8 mouse cellular contexts compared by ENCODE assay signal in the genomic region with DNA sequence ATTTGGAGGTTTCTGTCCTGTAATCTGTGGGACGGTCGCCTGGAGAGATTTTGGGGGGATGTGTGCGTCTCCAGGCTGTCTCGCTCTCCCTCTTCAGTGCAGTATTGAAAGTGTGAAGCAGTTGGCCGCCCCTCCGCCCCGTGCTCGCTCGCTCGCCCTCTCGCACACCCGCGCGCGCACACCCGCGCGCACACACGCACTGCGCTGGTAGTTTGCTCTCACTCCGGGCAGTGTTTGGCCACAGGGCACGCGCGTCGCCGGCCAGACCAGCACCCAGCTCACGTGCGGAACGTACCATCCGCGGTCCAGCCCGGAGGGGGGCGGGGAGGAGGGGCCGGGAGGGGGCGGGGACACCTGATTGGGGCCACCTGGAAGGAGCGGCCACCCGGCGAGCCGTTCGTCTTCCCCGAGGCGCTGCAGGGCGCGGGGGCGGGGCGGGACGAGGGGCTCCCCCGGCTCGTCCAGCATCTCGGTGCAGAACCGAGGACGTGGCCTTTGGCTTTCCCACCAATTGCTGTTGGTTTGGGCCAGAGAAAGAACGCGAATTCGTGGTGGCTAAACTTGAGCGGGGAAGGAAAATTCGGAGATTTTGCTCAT. TPM values are rescaled to one million over a fixed set of nuclear protein-coding genes. Genes with fewer than 3 reads are reported as not detected.
DNase-seq lines count a peak whose midpoint lies in the region; ATAC-seq and TF ChIP-seq lines count a peak whose summit lies in the region.

A gene (minus strand): TSS at position 270 of the 597 bp plus-strand sequence.

- no peak for TF ChIP-seq EP300 in CH12.LX (IDR thresholded peaks at IDR 0.05; ENCODE audit: low read length)
- no peak for TF ChIP-seq EP300 in heart, postnatal 0 days (IDR thresholded peaks at IDR 0.05; ENCODE audit: low read depth)

- no peak; the same call in 1 of the 2 replicates for TF ChIP-seq RAD21 in CH12.LX (IDR thresholded peaks at IDR 0.05; ENCODE audit: low read depth, low read length)

- H3K4me1 ChIP-seq in CH12.LX (ENCODE audit: control insufficient read depth in 1 of 2, insufficient read depth in 2 of 2): peaks cover 4 to 20% of the 10 kb centered on the region in 2 experiments; a peak in 3 of 4 replicates
- H3K4me1 ChIP-seq in bone marrow macrophage, adult 2 months (ENCODE audit: control insufficient read depth, insufficient read depth, low read length): peaks cover 8% of the 10 kb centered on the region
- H3K4me1 ChIP-seq in forebrain, embryonic 14.5 days (ENCODE audit: control insufficient read depth, insufficient read depth, low read length): peaks cover 3% of the 10 kb centered on the region
- H3K4me1 ChIP-seq in heart, postnatal 0 days (ENCODE audit: control insufficient read depth, insufficient read depth): peaks cover 10% of the 10 kb centered on the region; the same call in 1 of the 2 replicates

- under 1% methylated on average over 54 of the region's 57 CpGs for WGBS in forebrain, embryonic 14.5 days
- WGBS in heart, postnatal 0 days: 1% methylated on average over 53 of the region's 57 CpGs

- dilution Hi-C loops in CH12.LX (cut with MboI; ENCODE audit: extremely low pct_ligation_motif_present, extremely low pct_unique_long_range_greater_than_20kb, low sequenced_read_pairs): no loop called here

- peak; percentile 68 for TF ChIP-seq POLR2A in CH12.LX (IDR thresholded peaks at IDR 0.05; ENCODE audit: low read depth, low read length)
- TF ChIP-seq POLR2A in bone marrow macrophage, adult 2 months (IDR thresholded peaks at IDR 0.05; ENCODE audit: borderline replicate concordance, low read depth, low read length): no peak

- peak within 1 kb of the TSS; percentile 88 for H3K27ac ChIP-seq in CH12.LX (ENCODE audit: insufficient read depth, low read depth)
- peak within 1 kb of the TSS; percentile 93 for H3K27ac ChIP-seq in bone marrow macrophage, adult 2 months (ENCODE audit: insufficient read depth, low read depth, low read length)
- 0 out of 2 replicates have a peak within 1 kb of the TSS, but pooled peaks have one; percentile 21 for H3K27ac ChIP-seq in forebrain, embryonic 14.5 days (ENCODE audit: low read depth, low read length)
- peak within 1 kb of the TSS; percentile 93 for H3K27ac ChIP-seq in heart, postnatal 0 days (ENCODE audit: low read depth)

- peak within 1 kb of the TSS; percentile 67 for H3K9ac ChIP-seq in CH12.LX (ENCODE audit: insufficient read depth, low read depth)
- peak within 1 kb of the TSS; percentile 61 for H3K9ac ChIP-seq in forebrain, embryonic 14.5 days (ENCODE audit: low read length)
- H3K9ac ChIP-seq in heart, postnatal 0 days (replicated peaks; ENCODE audit: low read depth, low read length): peak within 1 kb of the TSS; percentile 65

- in situ Hi-C loops in CH12.LX (cut with MboI; ENCODE audit: low pct_ligation_motif_present, low pct_unique_long_range_greater_than_20kb, low sequenced_read_pairs): no loop called here

- no peak for TF ChIP-seq CTCF in CH12.LX (conservative IDR thresholded peaks at IDR 0.05 in 1 of 2, IDR thresholded peaks at IDR 0.05 in 1 of 2; ENCODE audit: low read depth in 2 of 2, low read length in 2 of 2)
- no peak for TF ChIP-seq CTCF in bone marrow macrophage, adult 2 months (IDR thresholded peaks at IDR 0.05; ENCODE audit: low read depth, low read length)
- no peak for TF ChIP-seq CTCF in heart, postnatal 0 days (IDR thresholded peaks at IDR 0.05; ENCODE audit: low read depth)

- H3K27me3 ChIP-seq in CH12.LX (replicated peaks): no peaks in the 10 kb centered on the region
- peaks cover 35% of the 10 kb centered on the region for H3K27me3 ChIP-seq in forebrain, embryonic 14.5 days (replicated peaks; ENCODE audit: control insufficient read depth, insufficient read depth, low read length)
- no peaks in the 10 kb centered on the region for H3K27me3 ChIP-seq in heart, postnatal 0 days (ENCODE audit: control insufficient read depth, insufficient read depth, low read length)

- ATAC-seq in forebrain, embryonic 14.5 days: peak; percentile 28
- peak; percentile 66 for ATAC-seq in heart, postnatal 0 days (ENCODE audit: insufficient read depth, low read depth)
- ATAC-seq in neutrophil, adult 5-6 weeks (ENCODE audit: extremely low read depth, insufficient number of reproducible peaks, low FRiP score, poor library complexity, severe bottlenecking): 0 out of 2 replicates have a peak, but pooled peaks have one; percentile 8

- peak within 1 kb of the TSS; percentile 70 for H3K4me2 ChIP-seq in CH12.LX (ENCODE audit: insufficient read depth, low read depth, poor library complexity, severe bottlenecking)
- H3K4me2 ChIP-seq in forebrain, embryonic 14.5 days (ENCODE audit: low read length): peak within 1 kb of the TSS; percentile 99
- peak within 1 kb of the TSS; percentile 96 for H3K4me2 ChIP-seq in heart, postnatal 0 days (ENCODE audit: low read depth, low read length)

- H3K9me3 ChIP-seq in CH12.LX (replicated peaks; ENCODE audit: low read length): no peaks in the 10 kb centered on the region
- no peaks in the 10 kb centered on the region for H3K9me3 ChIP-seq in forebrain, embryonic 14.5 days (replicated peaks; ENCODE audit: control insufficient read depth, low read length)
- H3K9me3 ChIP-seq in heart, postnatal 0 days (replicated peaks; ENCODE audit: control insufficient read depth, low read length): no peaks in the 10 kb centered on the region

- peaks cover 0 to 21% of the 10 kb centered on the region in 2 experiments for H3K36me3 ChIP-seq in CH12.LX (replicated peaks in 1 of 2; ENCODE audit: control insufficient read depth in 1 of 2, insufficient read depth in 1 of 2, low read length in 1 of 2)
- no peaks in the 10 kb centered on the region for H3K36me3 ChIP-seq in forebrain, embryonic 14.5 days (ENCODE audit: control insufficient read depth, insufficient read depth, low read length)
- H3K36me3 ChIP-seq in heart, postnatal 0 days (replicated peaks; ENCODE audit: control insufficient read depth, insufficient read depth, low read length): no peaks in the 10 kb centered on the region

- H3K79me2 ChIP-seq in CH12.LX (replicated peaks; ENCODE audit: control insufficient read depth, extremely low read depth, insufficient read depth, poor library complexity, severe bottlenecking): peaks cover 42% of the 10 kb centered on the region

- peak within 1 kb of the TSS; percentile 75 to 92 (median 82) for H3K4me3 ChIP-seq in CH12.LX (replicated peaks in 1 of 3; ENCODE audit: low read depth in 2 of 3, low read length in 2 of 3, poor library complexity in 1 of 3)
- H3K4me3 ChIP-seq in bone marrow macrophage, adult 2 months (ENCODE audit: insufficient read depth, low read length): peak within 1 kb of the TSS; percentile 93
- peak within 1 kb of the TSS; percentile 52 for H3K4me3 ChIP-seq in forebrain, embryonic 14.5 days (ENCODE audit: low read depth, low read length)
- H3K4me3 ChIP-seq in heart, postnatal 0 days (ENCODE audit: low read depth, low read length): peak within 1 kb of the TSS; percentile 68

- DNase-seq in CH12.LX (ENCODE audit: extremely low read depth): peak; percentile 89
- DNase-seq in forebrain, embryonic 14.5 days (ENCODE audit: low spot score): peak; percentile 68
- peak; percentile 66 for DNase-seq in heart, postnatal 0 days (ENCODE audit: low spot score)
- peak; percentile 73 to 84 for DNase-seq in kidney, postnatal 4 days
- DNase-seq in lung, adult 18-20 months: peak; percentile 84 to 85
- peak; percentile 41 for DNase-seq in urinary bladder, postnatal 10 days (ENCODE audit: low spot score)

TF ChIP-seq in CH12.LX, 34 proteins besides CTCF, POLR2A, EP300 and RAD21 (continues in another document):
- no peak for TF ChIP-seq ZC3H11A (IDR thresholded peaks at IDR 0.05; ENCODE audit: low read depth, low read length)
- peak; percentile 94 for TF ChIP-seq TCF12 (IDR thresholded peaks at IDR 0.05; ENCODE audit: low read depth, low read length)
- TF ChIP-seq MXI1 (IDR thresholded peaks at IDR 0.05; ENCODE audit: low read depth, low read length): peak; percentile 84
- TF ChIP-seq USF2 (conservative IDR thresholded peaks at IDR 0.05; ENCODE audit: low read depth, low read length): no peak
- TF ChIP-seq MAFK (IDR thresholded peaks at IDR 0.05; ENCODE audit: insufficient replicate concordance, low read length): no peak; the same call in 1 of the 2 replicates
- peak; percentile 80; the same call in 1 of the 2 replicates for TF ChIP-seq MEF2A (IDR thresholded peaks at IDR 0.05; ENCODE audit: borderline replicate concordance, low read depth, low read length)
- peak; percentile 94 for TF ChIP-seq CHD1 (IDR thresholded peaks at IDR 0.05; ENCODE audit: low read depth, low read length)
- TF ChIP-seq JUND (conservative IDR thresholded peaks at IDR 0.05; ENCODE audit: low read depth, low read length): no peak
- peak; percentile 86 for TF ChIP-seq MAX (IDR thresholded peaks at IDR 0.05; ENCODE audit: low read length)
- TF ChIP-seq TBP (conservative IDR thresholded peaks at IDR 0.05; ENCODE audit: low read depth, low read length): 0 out of 2 replicates have a peak, but pooled peaks have one; percentile 64
- TF ChIP-seq ETS1 (conservative IDR thresholded peaks at IDR 0.05; ENCODE audit: low read depth, low read length): peak; percentile 89
- TF ChIP-seq RCOR1 (conservative IDR thresholded peaks at IDR 0.05; ENCODE audit: low read depth, low read length): peak; percentile 88
- peak; percentile 27; the same call in 1 of the 2 replicates for TF ChIP-seq USF1 (IDR thresholded peaks at IDR 0.05; ENCODE audit: low read depth, low read length)
- TF ChIP-seq ELF1 (IDR thresholded peaks at IDR 0.05; ENCODE audit: low read depth, low read length): peak; percentile 44
- no peak for TF ChIP-seq ZNF384 (IDR thresholded peaks at IDR 0.05; ENCODE audit: low read depth, low read length)
- TF ChIP-seq MYC (IDR thresholded peaks at IDR 0.05; ENCODE audit: low read depth, low read length): peak; percentile 47; the same call in 1 of the 2 replicates
- TF ChIP-seq GABPA (IDR thresholded peaks at IDR 0.05; ENCODE audit: insufficient replicate concordance, low read depth, low read length): no peak
- TF ChIP-seq UBTF (IDR thresholded peaks at IDR 0.05; ENCODE audit: low read depth, low read length): peak; percentile 83
- TF ChIP-seq PAX5 (IDR thresholded peaks at IDR 0.05; ENCODE audit: low read length): no peak
- TF ChIP-seq NRF1 (IDR thresholded peaks at IDR 0.05; ENCODE audit: low read depth, low read length): peak; percentile 80

RNA-seq across cellular contexts. Expression of the gene that starts here (rescaled TPM):
- 12.6 and 19.1 TPM in 2 replicates for total RNA-seq in CH12.LX (2012; rRNA removed)
- total RNA-seq in CH12.LX (2014; rRNA removed): 11.9 and 12.5 TPM in 2 replicates
- polyA plus RNA-seq in CH12.LX (2012; ENCODE audit: insufficient read length, low read depth): 105 and 110 TPM in 2 replicates
- polyA plus RNA-seq in bone marrow macrophage, adult 2 months (2012; ENCODE audit: insufficient read depth, insufficient read length, missing spikeins): 40.5 and 50.0 TPM in 2 replicates
- polyA plus RNA-seq in forebrain, embryonic 14.5 days (2014; fragmentation: Nextera tagmentation; extraction: Ambion mirVana): 1.7 and 2.5 TPM in 2 replicates
- total RNA-seq in heart, postnatal 0 days (2014; rRNA removed; ENCODE audit: low replicate concordance): 0.95 and 1.6 TPM in 2 replicates
- 8.7 and 9.3 TPM in 2 replicates for polyA plus RNA-seq in heart, postnatal 0 days (2015; fragmentation: Nextera tagmentation; extraction: Ambion mirVana)
- 1.7 and 2.2 TPM in 2 replicates for total RNA-seq in neutrophil, adult 5-6 weeks (2017)

Comparison
In these comparisons a context has a peak if more than half of its experiments do, and no peak if none do; other contexts are left out.
1. Peak in every context shown above with its lines: DNase-seq, ATAC-seq, H3K4me3 ChIP-seq and H3K27ac ChIP-seq.
2. H3K27ac ChIP-seq: peak in every context shown above with its lines; median percentile 93 in bone marrow macrophage, adult 2 months; 93 in heart, postnatal 0 days; 88 in CH12.LX; 21 in forebrain, embryonic 14.5 days.
3. ATAC-seq: peak in every context shown above with its lines; median percentile 66 in heart, postnatal 0 days; 28 in forebrain, embryonic 14.5 days; 8 in neutrophil, adult 5-6 weeks.